In genomic region chr12:113098530-113099151, GRCm38 (mm10) we compare ENCODE assay signal across 8 mouse cellular contexts. TPM values are rescaled to one million over a fixed set of nuclear protein-coding genes. Genes with fewer than 3 reads are reported as not detected.
DNase-seq lines count a peak whose midpoint lies in the region; ATAC-seq and TF ChIP-seq lines count a peak whose summit lies in the region.

No protein-coding gene starts in this region.

- H3K4me3 ChIP-seq in gastrocnemius, adult 2 months = peak overlapping the region; percentile 95
- H3K4me3 ChIP-seq in liver, embryonic 12.5 days = peak overlapping the region; percentile 98

- H3K27me3 ChIP-seq in liver, embryonic 12.5 days (replicated peaks) = peaks cover 27% of the 10 kb centered on the region

- under 1% methylated on average over 42 of the region's 60 CpGs for WGBS in liver, embryonic 12.5 days (ENCODE audit: insufficient replicate concordance)

- peak overlapping the region; percentile 98 for H3K4me2 ChIP-seq in liver, embryonic 12.5 days

- DNase-seq in gastrocnemius, adult 2 months = peak; percentile 59
- DNase-seq in gastrocnemius, postnatal 14 days = no peak
- peak; percentile 59 for DNase-seq in CD4-positive helper T cell, adult 2 months (ENCODE audit: low read depth, low spot score)
- DNase-seq in cerebellum, postnatal 25 days = peak; percentile 54 to 62
- peak; percentile 33 to 53 for DNase-seq in heart, postnatal 36 days
- peak; percentile 32 for DNase-seq in retina, embryonic 14.5 days (ENCODE audit: low spot score)
- no peak for DNase-seq in ovary, adult 18-20 months (ENCODE audit: low spot score)

- H3K4me1 ChIP-seq in liver, embryonic 12.5 days = peaks cover 63% of the 10 kb centered on the region

- peak overlapping the region; percentile 85 for H3K27ac ChIP-seq in gastrocnemius, adult 2 months
- peak overlapping the region; percentile 88 for H3K27ac ChIP-seq in liver, embryonic 12.5 days

- ATAC-seq in liver, embryonic 12.5 days = peak; percentile 22

- no peak for TF ChIP-seq CTCF in gastrocnemius, adult 2 months (IDR thresholded peaks at IDR 0.05)

- no peaks in the 10 kb centered on the region for H3K9me3 ChIP-seq in liver, embryonic 12.5 days (replicated peaks)

- intact Hi-C loops in gastrocnemius, adult 2 months (cut with DNase I) = no loop called here
- intact Hi-C loops in gastrocnemius, postnatal 14 days (cut with DNase I; ENCODE audit: low total_unique reads) = no loop called here
- intact Hi-C loops in heart, postnatal 36 days (cut with DNase I) = no loop called here

- H3K9ac ChIP-seq in liver, embryonic 12.5 days = peak overlapping the region; percentile 99

- H3K36me3 ChIP-seq in liver, embryonic 12.5 days = peaks cover 22% of the 10 kb centered on the region

RNA-seq across cellular contexts. Expression of gene Mta1, which starts 0.6 kb away (rescaled TPM):
- 10 to 100 TPM; 36.2 to 41.5 TPM for total RNA-seq in gastrocnemius, adult 2 months (2021)
- 10 to 100 TPM; 34.6 to 35.4 TPM for total RNA-seq in gastrocnemius, postnatal 14 days (2021)
- 10 to 100 TPM; 48.7 to 56.4 TPM for total RNA-seq in heart, postnatal 36 days (2021)
- 7.2 and 7.7 TPM in 2 replicates for polyA plus RNA-seq in liver, embryonic 12.5 days (2016; fragmentation: Nextera tagmentation; extraction: Ambion mirVana)

RNA-seq across cellular contexts. Expression of gene Tex22, which starts 24.3 kb away (rescaled TPM):
- total RNA-seq in gastrocnemius, adult 2 months (2021) = not detected
- total RNA-seq in gastrocnemius, postnatal 14 days (2021) = under 1 TPM in 1 of 2 experiments, not detected in 1; 0.27 TPM
- not detected for total RNA-seq in heart, postnatal 36 days (2021)
- not detected in 2 replicates for polyA plus RNA-seq in liver, embryonic 12.5 days (2016; fragmentation: Nextera tagmentation; extraction: Ambion mirVana)

RNA-seq across cellular contexts. Expression of gene Crip2, which starts 41.4 kb away (rescaled TPM):
- 10 to 100 TPM; 32.4 to 41.1 TPM for total RNA-seq in gastrocnemius, adult 2 months (2021)
- 10 to 100 TPM; 82.5 to 84.7 TPM for total RNA-seq in gastrocnemius, postnatal 14 days (2021)
- 1,000 to 10,000 TPM; 1,482 to 1,552 TPM for total RNA-seq in heart, postnatal 36 days (2021)
- polyA plus RNA-seq in liver, embryonic 12.5 days (2016; fragmentation: Nextera tagmentation; extraction: Ambion mirVana) = 52.1 and 53.5 TPM in 2 replicates

RNA-seq across cellular contexts. Expression of gene Crip1, which starts 47.5 kb away (rescaled TPM):
- 100 to 1,000 TPM in 1 of 2 experiments, 10 to 100 TPM in 1; 71.2 to 113 TPM for total RNA-seq in gastrocnemius, adult 2 months (2021)
- 100 to 1,000 TPM; 115 to 139 TPM for total RNA-seq in gastrocnemius, postnatal 14 days (2021)
- total RNA-seq in heart, postnatal 36 days (2021) = 100 to 1,000 TPM; 190 to 198 TPM
- 96.9 and 99.8 TPM in 2 replicates for polyA plus RNA-seq in liver, embryonic 12.5 days (2016; fragmentation: Nextera tagmentation; extraction: Ambion mirVana)

RNA-seq across cellular contexts. Expression of gene Tedc1, which starts 57.6 kb away (rescaled TPM):
- total RNA-seq in gastrocnemius, adult 2 months (2021) = not detected
- total RNA-seq in gastrocnemius, postnatal 14 days (2021) = 1 to 10 TPM in 1 of 2 experiments, under 1 TPM in 1; 0.69 to 1.6 TPM
- total RNA-seq in heart, postnatal 36 days (2021) = under 1 TPM; 0.19 to 0.49 TPM
- polyA plus RNA-seq in liver, embryonic 12.5 days (2016; fragmentation: Nextera tagmentation; extraction: Ambion mirVana) = 18.3 and 18.5 TPM in 2 replicates

Comparison
In these comparisons a context has a peak if more than half of its experiments do, and no peak if none do; other contexts are left out.
1. DNase-seq: peak in gastrocnemius, adult 2 months (single experiment), CD4-positive helper T cell, adult 2 months (single experiment), cerebellum, postnatal 25 days (2 of 2), heart, postnatal 36 days (2 of 2) and retina, embryonic 14.5 days (single experiment); none in gastrocnemius, postnatal 14 days (single experiment) and ovary, adult 18-20 months (single experiment).
2. RNA of gene Crip2, which starts 41.4 kb away (total RNA-seq): 1,482 to 1,552 TPM in heart, postnatal 36 days; 82.5 to 84.7 TPM in gastrocnemius, postnatal 14 days and 32.4 to 41.1 TPM in gastrocnemius, adult 2 months; every median in the first group is over 10 times any median in the second.